Mouse (Mus musculus) thymus, postnatal 36 days (tissue): ENCODE measurements around the gene 2310061I04Rik.

ENCODE experiments used
- DNase-seq, 2 experiments: peaks; one replicate each; pipeline ENCODE4 v3.0.0; 2022; ENCODE audit warnings: mixed read lengths in 2 of 2

The 2310061I04Rik gene

DNA sequence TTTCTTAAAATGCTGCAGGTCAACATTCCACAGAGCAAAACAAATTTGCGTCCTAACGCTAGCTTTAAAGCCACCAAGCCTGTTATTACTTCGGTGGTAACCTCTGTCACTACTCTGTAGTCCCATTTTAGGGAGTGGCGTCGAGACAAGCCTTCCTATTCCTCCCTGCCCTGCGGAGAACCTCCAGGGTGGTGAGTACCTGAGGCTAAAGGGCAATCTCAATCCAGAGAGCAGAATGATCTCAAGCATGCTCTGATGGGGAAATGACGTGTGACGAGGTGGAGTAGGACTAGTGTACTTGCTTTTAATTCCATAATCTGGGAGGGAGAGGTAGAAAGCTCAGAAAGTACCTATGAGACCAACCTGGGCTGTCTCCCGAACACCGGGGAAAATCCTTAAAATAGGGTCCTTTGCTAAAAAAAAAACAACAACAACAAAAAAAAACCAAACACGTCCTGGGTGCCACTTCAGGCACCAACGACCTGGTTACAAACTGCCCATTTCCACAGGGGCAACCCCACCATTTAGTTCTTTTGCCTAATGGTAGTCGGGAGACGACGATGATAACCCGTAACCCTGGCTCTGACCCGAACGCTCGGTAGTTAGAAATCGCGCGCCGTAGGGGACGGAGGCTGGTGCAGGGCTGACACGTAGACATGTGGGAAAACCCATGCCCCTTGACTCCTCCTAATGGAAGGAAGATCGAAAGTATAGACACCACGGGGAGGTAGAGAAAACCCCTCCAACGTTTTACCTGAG is 18.5 kb upstream of the 2310061I04Rik start:
- DNase-seq: no peak

DNA sequence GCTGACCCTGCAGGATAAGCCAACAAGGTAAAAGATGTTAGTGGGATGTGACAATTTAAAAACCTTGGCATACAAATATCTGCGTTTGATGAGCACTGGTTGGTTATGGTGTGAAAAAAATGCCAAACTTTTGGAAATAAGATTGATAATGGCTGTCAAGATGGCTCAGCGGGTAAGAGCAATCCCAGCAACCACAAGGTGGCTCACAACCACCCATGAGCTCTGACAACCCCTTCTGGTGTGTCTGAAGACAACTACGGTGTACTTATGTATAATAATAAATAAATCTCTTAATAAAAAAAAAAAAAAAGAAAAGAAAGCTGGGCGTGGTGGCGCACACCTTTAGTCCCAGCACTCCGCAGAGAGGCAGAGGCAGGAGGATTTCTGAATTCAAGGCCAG is 17.7 kb upstream of the 2310061I04Rik start:
- no peak for DNase-seq

DNA sequence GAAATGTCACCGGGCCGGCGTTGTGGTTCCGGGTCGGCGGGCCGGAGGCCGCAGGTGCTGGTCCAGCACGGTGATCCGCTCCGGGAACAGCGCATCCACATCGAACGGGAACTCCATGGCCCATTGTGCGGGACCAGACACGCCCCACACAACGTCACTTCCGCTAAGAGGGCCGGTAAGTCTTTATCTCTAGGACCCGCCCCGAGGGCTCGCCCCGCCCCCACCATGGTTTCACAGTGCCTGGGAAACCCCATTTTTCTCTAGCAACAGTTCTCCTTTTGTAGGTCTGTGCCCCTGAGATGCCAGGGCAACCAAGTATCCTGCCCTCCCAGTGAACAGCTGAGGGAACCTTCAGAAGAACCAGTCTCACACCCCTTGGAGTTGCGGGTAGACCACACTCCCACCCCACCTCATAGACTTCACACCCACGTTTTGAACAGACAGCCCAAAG is 12.7 kb upstream of the 2310061I04Rik start, which contains the start of gene Atat1:
Gene Atat1, minus strand, starts transcription at position 157 of the 451 bp plus-strand sequence.
- DNase-seq: peak; percentile 94 to 95

DNA sequence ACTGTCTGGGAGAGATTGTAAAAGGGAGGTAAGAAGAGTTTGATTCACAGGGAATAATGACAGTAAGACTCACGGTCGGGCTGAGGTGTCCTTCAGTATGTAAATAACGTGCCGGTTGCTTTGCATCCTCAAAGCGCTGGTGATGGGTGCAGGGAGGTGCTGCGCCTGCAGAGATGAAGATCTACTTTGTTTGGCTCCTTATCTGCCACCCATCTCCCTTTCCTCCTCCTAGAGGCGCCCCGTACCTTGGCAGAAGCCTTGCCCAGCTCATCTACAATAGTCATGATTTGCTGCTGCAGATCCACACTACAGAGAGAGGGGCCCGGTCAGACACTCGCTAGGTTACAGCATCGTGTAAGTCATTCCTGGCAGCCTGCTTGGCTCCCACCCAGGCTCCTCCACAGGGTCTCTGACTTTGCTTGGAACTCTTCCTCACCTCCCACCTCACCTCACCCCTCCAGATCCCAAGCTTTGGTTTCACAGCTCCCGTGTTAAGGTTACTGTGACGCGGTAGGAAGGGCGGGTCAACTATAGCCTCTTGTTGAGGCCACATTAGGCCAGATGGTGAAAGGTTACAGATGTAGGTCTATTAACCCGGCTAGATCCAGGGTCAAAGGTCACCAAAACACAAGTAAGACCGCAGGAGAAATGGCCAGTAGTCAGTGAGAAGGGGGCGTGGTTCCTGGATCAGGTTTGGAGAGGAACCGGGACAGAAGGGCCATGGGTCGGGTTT is 12.1 kb upstream of the 2310061I04Rik start:
- no peak for DNase-seq

DNA sequence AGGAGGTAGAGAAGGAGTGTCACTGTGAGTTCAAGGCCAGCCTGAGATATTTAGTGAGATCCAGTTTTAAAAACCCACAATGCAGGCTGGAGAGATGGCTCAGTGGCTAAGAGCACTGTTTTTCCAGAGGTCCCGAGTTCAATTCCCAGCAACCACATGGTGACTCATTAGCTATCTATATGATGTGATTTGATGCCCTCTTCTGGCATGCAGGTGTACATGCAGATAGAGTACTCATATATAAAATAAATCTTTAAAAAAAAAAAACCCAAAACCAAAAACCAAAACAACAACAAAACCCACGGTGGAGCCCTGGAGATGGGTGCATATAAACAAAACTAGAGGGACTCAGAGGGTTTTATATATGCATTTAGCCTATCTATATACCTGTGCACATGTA is 10.4 kb upstream of the 2310061I04Rik start:
- DNase-seq: no peak

DNA sequence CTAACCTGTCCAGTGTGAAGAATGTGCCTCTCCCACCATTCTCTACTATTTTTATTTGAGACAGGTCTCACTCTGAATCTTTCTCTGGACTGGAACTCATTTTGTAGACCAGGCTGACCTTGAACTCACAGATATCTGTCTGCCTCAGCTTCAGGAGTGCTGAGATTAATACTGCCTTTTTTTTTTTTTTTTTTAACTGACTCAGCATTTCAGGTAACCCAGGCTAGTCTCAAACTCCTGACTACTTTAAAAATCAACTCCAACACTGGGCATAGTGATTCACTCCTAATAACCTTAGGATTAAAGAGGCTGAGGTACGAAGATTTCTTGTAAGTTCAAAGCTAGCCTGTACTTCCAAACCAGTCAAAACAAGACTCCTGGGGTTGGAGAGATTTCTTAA is 8.4 kb upstream of the 2310061I04Rik start:
- no peak for DNase-seq

DNA sequence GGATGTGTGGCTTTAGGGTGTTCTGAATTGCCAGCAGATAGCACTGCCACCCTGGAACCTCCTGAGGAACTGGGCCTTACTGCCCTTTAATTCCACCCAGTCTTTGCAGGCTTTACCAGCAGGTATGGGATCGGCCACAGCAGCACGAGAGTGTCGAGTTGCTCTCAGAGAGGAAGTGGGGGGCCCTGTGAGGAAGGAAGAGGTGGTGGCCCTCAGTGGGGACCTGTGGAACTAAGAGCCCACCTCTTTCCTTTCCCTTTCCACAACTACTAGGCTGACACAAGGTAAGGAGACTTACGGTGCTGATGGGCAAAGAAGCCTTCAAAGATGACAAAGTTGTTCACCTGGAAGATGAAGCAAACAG is 6.7 kb upstream of the 2310061I04Rik start:
- DNase-seq: peak in 1 of 2 experiments; percentile 33

DNA sequence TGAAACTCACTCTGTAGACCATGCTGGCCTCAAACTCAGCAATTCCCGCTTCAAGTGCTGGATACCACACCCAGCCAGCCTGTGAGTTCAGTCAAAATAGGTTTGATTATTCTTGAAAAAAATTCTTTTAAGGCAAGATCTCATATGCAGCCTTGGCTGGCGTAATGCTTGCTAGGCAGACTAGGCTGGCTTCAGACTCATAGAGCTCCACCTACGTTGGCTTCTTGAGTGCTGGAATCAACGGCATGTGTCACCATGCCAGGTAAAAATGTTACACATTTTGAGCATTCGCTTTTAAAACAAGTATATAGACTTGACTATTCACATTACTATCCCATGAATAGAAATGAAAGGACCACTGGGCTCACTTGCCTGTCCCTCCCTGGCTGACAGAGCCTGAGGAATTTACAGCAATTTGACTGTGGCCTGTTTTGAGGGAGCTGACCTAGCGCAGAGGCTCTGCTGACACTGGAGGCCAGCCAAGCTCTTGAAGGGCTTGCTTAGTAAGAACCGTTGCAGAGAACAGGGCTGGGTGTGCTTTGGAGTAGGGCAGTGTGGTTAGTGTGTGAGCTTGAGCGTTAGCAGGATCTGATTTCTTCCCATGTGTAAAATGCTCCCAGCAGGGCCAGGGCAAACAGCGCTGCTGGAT is 6.2 kb upstream of the 2310061I04Rik start:
- DNase-seq: no peak

DNA sequence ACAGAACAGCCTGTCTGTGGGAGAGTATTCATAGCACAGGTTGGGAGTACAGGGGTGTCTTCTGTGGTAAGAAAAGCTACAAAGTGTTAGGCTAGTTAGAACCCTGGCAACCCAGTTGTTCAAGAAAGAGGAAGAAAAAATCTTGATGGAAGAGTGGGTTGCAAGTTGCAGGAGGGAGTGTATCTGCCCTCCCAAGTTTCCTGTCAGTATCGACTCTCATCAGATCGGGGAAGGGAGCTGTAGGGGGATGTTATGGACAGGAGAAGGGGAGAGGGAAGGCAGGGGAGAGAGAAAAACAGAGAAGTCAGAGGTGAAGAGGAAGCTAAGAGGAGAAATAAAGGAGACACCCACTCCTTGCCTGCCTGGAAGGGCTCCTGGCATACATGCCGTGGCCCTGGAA is 3.4 kb upstream of the 2310061I04Rik start:
- DNase-seq: no peak

DNA sequence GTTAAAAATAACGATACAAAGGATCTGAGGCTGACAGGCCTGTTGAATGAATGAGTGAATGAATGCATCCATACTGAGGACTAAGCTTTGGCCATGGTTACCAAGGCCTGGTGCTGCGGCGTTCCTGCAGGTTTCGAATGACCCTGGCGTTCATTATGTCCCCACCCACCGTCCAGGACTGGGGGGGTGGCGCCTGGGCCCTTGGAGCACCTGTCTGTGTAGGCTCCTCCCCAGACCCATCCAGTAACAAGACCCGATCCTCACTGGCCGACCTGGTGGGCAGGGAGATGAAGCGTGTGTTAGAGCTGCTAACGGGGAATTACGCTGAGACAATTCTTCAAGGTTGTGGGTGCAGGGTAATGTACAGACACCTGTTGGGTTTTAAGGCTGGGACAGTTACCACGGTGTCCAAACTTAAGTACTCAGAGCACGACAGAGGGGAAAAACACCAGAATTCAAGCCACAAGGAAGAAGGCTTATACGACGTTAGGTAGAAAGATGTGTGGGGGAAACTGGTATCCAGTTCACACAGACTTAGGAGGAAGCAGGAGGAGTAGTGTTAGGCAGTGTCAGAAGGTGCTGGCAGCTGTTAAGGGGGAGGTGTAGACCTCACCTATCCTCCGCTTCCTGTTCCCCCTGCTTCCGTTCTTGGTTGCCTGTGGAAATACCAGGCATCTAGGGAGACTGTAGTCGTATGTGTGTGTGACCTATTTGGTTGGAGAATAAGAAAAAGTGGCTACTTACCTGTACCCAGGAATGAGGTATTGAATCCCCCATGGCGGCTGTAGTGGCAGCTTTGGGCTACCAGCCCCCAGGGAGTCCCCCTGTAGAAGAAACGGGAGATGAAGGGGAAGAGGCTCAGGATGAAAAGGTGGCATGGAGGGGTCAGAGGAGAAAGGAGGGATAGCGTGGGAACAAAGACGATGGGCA is 678 bp upstream of the 2310061I04Rik start:
- DNase-seq: peak; percentile 23 to 45

DNA sequence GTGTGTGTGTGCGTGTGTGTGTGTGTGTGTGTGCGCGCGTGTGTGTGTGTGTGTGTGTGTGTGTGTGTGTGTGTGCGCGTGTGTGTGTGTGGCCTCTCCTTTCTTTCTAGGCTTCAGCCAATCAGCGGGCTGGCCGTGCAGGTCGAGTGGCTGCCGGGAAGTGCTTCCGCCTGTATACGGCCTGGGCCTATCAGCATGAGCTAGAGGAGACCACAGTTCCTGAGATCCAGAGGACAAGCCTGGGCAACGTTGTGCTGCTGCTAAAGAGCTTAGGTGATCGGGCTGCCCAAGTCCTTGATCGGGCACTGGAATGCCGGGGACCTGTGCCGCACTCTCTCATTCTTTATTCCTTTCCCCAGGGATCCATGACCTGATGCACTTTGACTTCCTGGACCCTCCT is 9.5 kb downstream of the 2310061I04Rik start:
- no peak for DNase-seq

DNA sequence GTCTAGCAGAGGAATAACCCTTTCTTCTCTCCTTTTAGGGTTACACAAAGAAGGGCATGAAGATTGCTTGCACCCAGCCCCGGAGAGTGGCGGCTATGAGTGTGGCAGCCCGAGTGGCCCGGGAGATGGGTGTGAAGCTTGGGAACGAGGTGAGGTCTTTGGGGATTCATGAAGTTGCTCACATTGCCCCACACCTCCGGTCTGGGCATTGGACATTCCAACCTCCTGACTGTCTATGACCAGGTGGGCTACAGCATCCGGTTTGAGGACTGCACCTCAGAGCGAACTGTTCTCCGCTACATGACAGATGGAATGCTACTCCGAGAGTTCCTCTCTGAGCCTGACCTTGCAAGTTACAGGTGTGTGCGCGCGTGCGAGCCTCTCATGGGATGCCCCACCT is 13.5 kb downstream of the 2310061I04Rik start:
- no peak for DNase-seq

DNA sequence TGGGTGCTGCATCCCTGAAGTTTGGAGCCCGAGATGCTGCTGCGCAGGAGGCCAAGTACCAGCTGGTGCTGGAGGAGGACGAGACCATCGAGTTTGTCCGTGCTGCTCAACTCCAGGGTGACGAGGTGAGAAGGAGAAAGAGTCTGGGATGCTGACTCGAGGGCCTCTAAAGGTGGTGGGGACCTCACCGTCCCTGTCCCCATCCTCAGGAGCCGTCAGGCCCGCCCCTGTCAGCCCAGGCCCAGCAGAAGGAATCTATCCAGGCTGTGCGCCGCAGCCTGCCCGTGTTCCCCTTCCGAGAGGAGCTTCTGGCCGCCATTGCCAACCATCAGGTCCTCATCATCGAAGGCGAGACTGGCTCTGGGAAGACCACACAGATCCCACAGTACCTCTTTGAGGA is 14.3 kb downstream of the 2310061I04Rik start:
- DNase-seq: no peak

DNA sequence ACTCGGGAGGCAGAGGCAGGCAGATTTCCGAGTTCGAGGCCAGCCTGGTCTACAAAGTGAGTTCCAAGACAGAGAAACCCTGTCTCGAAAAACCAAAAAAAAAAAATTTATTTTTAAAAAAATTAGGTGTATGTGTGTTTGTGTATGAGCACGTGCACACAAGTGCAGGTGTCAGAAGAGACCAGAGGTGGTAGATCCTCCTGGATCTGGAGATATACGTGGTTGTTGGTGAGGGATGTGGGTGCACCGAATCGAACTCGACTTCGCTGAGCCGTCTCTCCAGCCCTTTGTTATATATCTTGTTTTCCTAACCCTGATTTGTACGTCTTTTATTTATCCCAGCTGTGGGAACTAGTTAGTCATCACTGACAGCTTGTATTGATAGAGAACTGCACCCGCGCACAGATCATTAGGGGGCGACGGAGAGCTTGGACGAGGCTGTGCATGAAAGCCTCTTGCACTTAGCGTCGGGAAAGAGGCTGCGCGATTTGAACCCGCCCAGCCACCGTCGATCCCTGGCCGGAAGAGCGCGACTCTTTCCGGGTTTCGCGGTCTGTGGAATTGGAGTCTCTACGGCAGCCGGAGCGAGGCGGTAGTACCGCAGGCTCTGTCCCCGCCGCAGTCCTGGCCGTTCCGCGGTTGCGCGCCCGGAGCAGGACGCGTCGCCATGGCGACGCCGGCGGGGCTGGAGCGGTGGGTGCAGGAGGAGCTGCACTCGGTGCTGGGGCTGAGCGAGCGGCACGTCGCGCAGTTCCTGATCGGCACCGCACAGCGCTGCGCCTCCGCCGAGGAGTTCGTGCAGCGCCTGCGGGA is 17.8 kb downstream of the 2310061I04Rik start, which contains the start of gene Dhx16:
Gene Dhx16, plus strand, starts transcription at position 575 of the 813 bp plus-strand sequence.
- DNase-seq: peak; percentile 94 to 96

DNA sequence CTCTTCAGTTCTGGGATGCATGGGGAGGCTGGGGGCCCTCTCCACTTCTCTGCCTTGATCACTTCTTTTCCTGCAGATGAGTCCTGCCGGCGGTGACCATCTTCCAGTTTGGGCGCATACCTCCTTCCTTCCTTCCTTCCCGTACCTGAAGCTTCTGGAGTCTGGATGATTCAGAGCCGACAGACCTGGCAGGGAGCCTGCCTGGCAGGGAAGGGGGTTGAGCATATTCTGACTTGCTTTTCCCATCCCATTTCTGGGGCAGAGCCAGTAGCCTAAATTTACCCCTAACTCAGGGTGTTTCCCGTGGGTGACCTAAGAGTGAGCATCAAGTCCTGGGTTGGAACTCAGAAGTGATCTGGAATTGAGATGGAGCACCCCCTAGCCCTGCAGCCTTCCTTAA is 22.5 kb downstream of the 2310061I04Rik start:
- DNase-seq: no peak

DNA sequence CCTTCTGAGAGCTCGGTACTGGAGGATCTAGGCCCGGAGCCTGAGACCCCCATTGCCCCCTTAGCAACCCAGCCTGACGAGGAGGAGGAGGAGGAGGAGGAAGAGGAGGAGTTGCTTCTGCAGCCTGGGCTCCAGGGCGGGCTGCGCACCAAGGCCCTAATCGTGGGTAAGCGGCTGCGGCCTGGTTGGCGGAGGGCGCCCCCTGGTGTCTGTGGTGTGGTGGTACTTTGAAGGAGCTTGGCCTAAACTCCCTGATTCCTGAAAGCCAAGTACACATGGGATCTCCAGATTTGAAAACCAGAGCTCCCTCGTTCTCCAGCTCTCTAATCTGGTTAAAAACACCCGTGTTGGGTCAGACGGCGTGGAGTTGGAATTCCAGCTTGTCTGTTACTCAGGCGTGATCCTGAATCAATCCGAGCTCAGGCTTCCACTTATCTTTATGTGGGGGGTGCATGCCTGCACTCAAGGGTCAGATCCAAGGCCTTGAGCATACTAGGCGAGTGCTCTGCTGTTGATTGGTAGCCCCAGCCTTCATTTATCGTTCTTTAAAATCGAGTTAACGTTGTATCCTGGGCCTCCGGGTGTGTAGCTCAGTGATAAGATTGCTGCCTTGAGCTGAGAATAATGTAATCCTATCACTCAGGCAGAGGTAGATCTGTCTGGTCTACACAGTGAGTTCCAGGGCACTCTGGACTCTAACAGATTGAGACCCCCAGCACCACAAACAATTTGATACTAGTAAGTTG is 23.3 kb downstream of the 2310061I04Rik start:
- peak; percentile 86 to 87 for DNase-seq

DNA sequence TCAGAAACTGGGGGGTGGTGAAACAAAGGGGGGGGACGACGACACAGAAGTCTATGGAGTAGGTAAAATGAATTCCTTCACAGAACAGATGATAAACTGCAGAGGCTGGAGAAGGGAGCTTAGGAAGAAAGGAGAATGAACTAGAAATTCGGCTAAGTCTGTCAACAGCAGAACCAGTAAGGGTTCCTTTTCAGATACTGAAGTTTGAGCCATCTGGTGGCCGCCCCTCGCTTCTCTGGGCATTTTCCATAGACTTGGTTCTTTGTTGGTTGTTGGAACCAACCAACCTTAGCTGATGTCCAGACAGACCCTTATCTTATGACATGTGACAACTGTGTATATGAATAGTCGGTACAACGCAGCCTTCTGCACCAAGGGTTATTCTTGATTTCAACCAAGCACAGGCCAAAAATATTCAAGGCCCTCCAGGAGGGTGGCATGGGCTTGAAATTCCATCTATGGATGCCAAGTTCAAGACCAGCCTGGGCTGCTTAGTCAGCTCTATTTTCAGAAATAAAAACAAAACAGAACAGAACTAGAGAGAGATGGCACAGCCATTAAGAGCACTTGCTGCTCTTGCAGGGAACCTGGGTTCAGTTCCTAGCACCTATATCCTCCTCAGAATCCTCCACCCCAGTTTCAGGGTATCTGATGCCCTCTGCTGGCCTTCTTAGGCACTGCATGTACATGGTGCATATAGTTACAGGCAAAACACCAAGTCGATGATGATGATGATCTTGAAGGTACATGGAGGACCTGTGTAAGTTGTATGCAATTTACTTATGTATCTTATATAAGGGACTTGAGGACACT is 26.1 kb downstream of the 2310061I04Rik start:
- DNase-seq: peak; percentile 52 to 54

DNA sequence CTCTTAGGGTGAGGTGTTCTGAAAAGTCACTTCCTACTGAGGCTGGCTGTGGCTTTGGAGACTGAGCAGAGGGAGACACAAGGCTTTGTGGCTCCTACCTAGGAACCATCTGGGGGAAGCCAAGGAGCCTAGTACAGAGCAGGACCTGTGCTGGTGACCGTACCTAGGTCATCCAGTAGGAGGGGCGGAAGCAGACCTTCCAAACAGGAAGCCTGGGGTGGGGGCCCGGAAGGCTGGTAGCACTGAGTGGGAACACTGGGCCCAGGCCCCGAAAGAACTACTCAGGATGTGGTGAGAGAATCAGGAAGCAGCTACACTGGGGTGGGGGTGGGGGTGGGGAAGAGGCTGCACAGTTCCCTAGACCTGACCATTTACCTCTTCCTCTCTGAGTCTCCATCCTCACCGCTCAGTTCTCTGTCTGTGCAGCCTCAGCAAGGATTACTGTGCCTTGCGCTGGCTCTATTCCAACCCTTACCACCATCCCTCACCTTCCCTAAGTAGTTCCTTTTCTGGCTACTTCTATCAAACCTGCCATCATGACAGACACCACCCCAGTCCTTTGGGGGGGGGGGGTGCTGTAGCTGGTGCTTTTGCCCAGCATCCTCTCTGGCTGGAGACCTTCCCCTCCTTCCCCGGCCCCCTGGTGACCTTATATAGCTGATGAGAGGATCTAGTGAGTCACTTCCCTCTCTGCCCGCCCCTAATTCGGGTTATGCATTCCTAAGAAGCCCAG is 26.9 kb downstream of the 2310061I04Rik start:
- DNase-seq: peak; percentile 86 to 92
